Mouse (Mus musculus) bone marrow macrophage, adult 2 months (primary cell): ENCODE results near the gene Ttc23.

Experiments used
- CTCF ChIP-seq: IDR thresholded peaks from 2 replicates; pipeline ENCODE4 v1.5.1; 2012; ENCODE audit warnings: low read depth, mild to moderate bottlenecking, low read length, moderate library complexity
- POLR2A ChIP-seq: IDR thresholded peaks from 2 replicates; pipeline ENCODE4 v1.6.1; 2012; ENCODE audit warnings: mild to moderate bottlenecking, low read depth, low read length, borderline replicate concordance

DNA sequence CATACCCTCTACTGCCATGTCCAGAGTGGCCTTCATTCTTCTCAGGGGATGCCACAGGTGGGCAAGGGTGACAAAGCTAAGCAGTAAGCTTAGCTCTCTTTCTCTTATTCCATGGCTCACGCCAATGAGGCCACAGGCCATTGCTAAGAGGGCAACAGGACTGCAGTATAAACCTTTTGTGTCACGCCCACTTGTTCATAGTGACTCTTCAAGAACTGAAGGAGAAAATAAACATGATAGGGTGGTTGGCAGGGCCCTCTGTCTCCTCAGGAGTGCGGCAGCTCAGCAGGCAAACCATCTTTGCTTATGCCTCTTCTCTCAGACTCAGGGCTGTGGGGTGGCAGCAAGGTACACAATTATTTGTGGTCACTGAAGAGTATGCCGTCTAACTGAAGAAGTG is 81.6 kb downstream of the Ttc23 start:
- TF ChIP-seq POLR2A (no peak), CTCF (no peak)
